Comparison of ENCODE assay signal across 18 mouse cellular contexts in the genomic region with DNA sequence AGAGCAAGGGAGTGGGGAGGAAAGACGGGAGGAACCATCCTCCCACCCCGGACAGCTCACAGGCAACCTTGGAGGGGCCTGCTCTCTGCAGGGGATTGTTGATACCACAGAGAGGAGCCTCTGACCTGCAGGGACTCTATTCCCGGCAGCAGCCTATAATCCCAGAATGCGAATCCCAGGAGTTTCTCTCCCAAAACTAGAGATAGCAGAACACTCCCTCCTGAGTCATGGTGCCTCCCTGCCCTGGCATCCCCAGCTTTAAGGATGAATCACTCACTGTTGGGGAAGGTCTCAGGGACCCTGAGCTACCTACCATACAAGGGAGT. TPM values are rescaled to one million over a fixed set of nuclear protein-coding genes. Genes with fewer than 3 reads are reported as not detected.
DNase-seq lines count a peak whose midpoint lies in the region; ATAC-seq and TF ChIP-seq lines count a peak whose summit lies in the region.
"Had no signal": no experiment of that assay in that cellular context is flagged by ENCODE, and none has a peak within 500 bp of the region (broad histone marks: within the 10 kb centered on the region; RNA-seq: fewer than 3 reads in every experiment).

No protein-coding gene starts in this region.

- no peak for TF ChIP-seq CTCF in E14TG2a.4 (conservative IDR thresholded peaks at IDR 0.05; ENCODE audit: low read length)

- DNase-seq in heart, embryonic 10.5 days (ENCODE audit: low spot score) = no peak
- DNase-seq in heart, postnatal 36 days = no peak
- no peak for DNase-seq in kidney, adult 11 months
- no peak for DNase-seq in limb, embryonic 14.5 days (ENCODE audit: low spot score)
- no peak for DNase-seq in embryo, embryonic 11 days
- DNase-seq: cerebellum, adult 18-20 months; cerebellum, postnatal 36 days; gastrocnemius, postnatal 14 days; lung, adult 2 months had no signal

- intact Hi-C loops in heart, postnatal 36 days (cut with DNase I) = no loop called here

- 0 out of 2 replicates have a peak overlapping the region, but pooled peaks have one; percentile 17 for H3K4me3 ChIP-seq in heart, embryonic 10.5 days
- H3K4me3 ChIP-seq in kidney, embryonic 16.5 days (ENCODE audit: low read length) = no peak overlapping the region
- H3K4me3 ChIP-seq in E14TG2a.4 (replicated peaks; ENCODE audit: low read length) = peak overlapping the region; percentile 26; the same call in 1 of the 2 replicates
- H3K4me3 ChIP-seq in limb, embryonic 14.5 days (replicated peaks; ENCODE audit: low read length) = no peak overlapping the region
- H3K4me3 ChIP-seq in hindbrain, embryonic 13.5 days = no peak overlapping the region
- H3K4me3 ChIP-seq: forebrain, embryonic 10.5 days; midbrain, embryonic 13.5 days had no signal

- peaks cover 45% of the 10 kb centered on the region for H3K4me1 ChIP-seq in heart, embryonic 10.5 days
- H3K4me1 ChIP-seq in kidney, embryonic 16.5 days (ENCODE audit: insufficient read depth, low read length) = peaks cover 60% of the 10 kb centered on the region
- H3K4me1 ChIP-seq in E14TG2a.4 (replicated peaks; ENCODE audit: low read depth, low read length) = peaks cover 34% of the 10 kb centered on the region
- H3K4me1 ChIP-seq in limb, embryonic 14.5 days (ENCODE audit: control insufficient read depth, insufficient read depth, low read length) = peaks cover 15% of the 10 kb centered on the region
- peaks cover 24% of the 10 kb centered on the region for H3K4me1 ChIP-seq in hindbrain, embryonic 13.5 days (replicated peaks)

- H3K36me3 ChIP-seq in heart, embryonic 10.5 days = no peaks in the 10 kb centered on the region
- no peaks in the 10 kb centered on the region for H3K36me3 ChIP-seq in kidney, embryonic 16.5 days (ENCODE audit: insufficient read depth, low read length)
- H3K36me3 ChIP-seq in E14TG2a.4 (ENCODE audit: insufficient read depth, low read length) = no peaks in the 10 kb centered on the region
- no peaks in the 10 kb centered on the region for H3K36me3 ChIP-seq in limb, embryonic 14.5 days (ENCODE audit: control insufficient read depth, insufficient read depth, low read length)
- no peaks in the 10 kb centered on the region for H3K36me3 ChIP-seq in hindbrain, embryonic 13.5 days
- H3K36me3 ChIP-seq: forebrain, embryonic 10.5 days; G1E; midbrain, embryonic 13.5 days had no signal

- no peak overlapping the region for H3K9ac ChIP-seq in kidney, embryonic 16.5 days (replicated peaks; ENCODE audit: low read length)
- H3K9ac ChIP-seq in limb, embryonic 14.5 days (ENCODE audit: low read depth, low read length, severe bottlenecking) = no peak overlapping the region
- H3K9ac ChIP-seq in hindbrain, embryonic 13.5 days = no peak overlapping the region
- H3K9ac ChIP-seq: hindbrain, embryonic 14.5 days; midbrain, embryonic 13.5 days had no signal

- peak overlapping the region; percentile 42; the same call in 1 of the 2 replicates for H3K4me2 ChIP-seq in kidney, embryonic 16.5 days (replicated peaks; ENCODE audit: low read depth, low read length)
- 0 out of 2 replicates have a peak overlapping the region, but pooled peaks have one; percentile 17 for H3K4me2 ChIP-seq in limb, embryonic 14.5 days (replicated peaks; ENCODE audit: low read depth, low read length, severe bottlenecking)
- no peak overlapping the region for H3K4me2 ChIP-seq in hindbrain, embryonic 13.5 days
- H3K4me2 ChIP-seq: hindbrain, embryonic 14.5 days; midbrain, embryonic 13.5 days had no signal

- H3K9me3 ChIP-seq in heart, embryonic 10.5 days = no peaks in the 10 kb centered on the region
- no peaks in the 10 kb centered on the region for H3K9me3 ChIP-seq in kidney, embryonic 16.5 days (ENCODE audit: low read length)
- H3K9me3 ChIP-seq in E14TG2a.4 (ENCODE audit: low read length) = no peaks in the 10 kb centered on the region
- no peaks in the 10 kb centered on the region for H3K9me3 ChIP-seq in limb, embryonic 14.5 days (ENCODE audit: control insufficient read depth, low read length)
- H3K9me3 ChIP-seq in hindbrain, embryonic 13.5 days = no peaks in the 10 kb centered on the region
- H3K9me3 ChIP-seq: forebrain, embryonic 10.5 days; G1E; midbrain, embryonic 13.5 days had no signal

- ATAC-seq in kidney, embryonic 16.5 days (ENCODE audit: low FRiP score, low TSS enrichment) = no peak
- no peak for ATAC-seq in limb, embryonic 14.5 days (ENCODE audit: low FRiP score, low read depth)
- ATAC-seq in hindbrain, embryonic 13.5 days (ENCODE audit: low FRiP score) = no peak
- ATAC-seq: intestine, postnatal 0 days; midbrain, embryonic 13.5 days had no signal

- no peak overlapping the region for H3K27ac ChIP-seq in heart, embryonic 10.5 days
- no peak overlapping the region for H3K27ac ChIP-seq in kidney, embryonic 16.5 days (ENCODE audit: low read length)
- H3K27ac ChIP-seq in limb, embryonic 14.5 days (replicated peaks; ENCODE audit: low read depth, low read length) = 0 out of 2 replicates have a peak overlapping the region, but pooled peaks have one; percentile 13
- H3K27ac ChIP-seq in hindbrain, embryonic 13.5 days = no peak overlapping the region
- H3K27ac ChIP-seq: forebrain, embryonic 10.5 days; hindbrain, embryonic 14.5 days; midbrain, embryonic 13.5 days had no signal

- 11% methylated on average over 4 of the region's 4 CpGs for WGBS in heart, embryonic 10.5 days
- WGBS in kidney, embryonic 16.5 days = 24% methylated on average over 4 of the region's 4 CpGs
- 17% methylated on average over 4 of the region's 4 CpGs for WGBS in limb, embryonic 14.5 days
- 15% methylated on average over 4 of the region's 4 CpGs for WGBS in hindbrain, embryonic 13.5 days

- no peak for TF ChIP-seq POLR2A in limb, embryonic 14.5 days (IDR thresholded peaks at IDR 0.05; ENCODE audit: borderline replicate concordance, extremely low read depth, insufficient read depth, insufficient read length)

- peaks cover 91% of the 10 kb centered on the region for H3K27me3 ChIP-seq in heart, embryonic 10.5 days (ENCODE audit: insufficient read depth, poor library complexity, severe bottlenecking)
- peaks cover 31% of the 10 kb centered on the region for H3K27me3 ChIP-seq in kidney, embryonic 16.5 days (ENCODE audit: insufficient read depth, low read length)
- peaks cover 66% of the 10 kb centered on the region for H3K27me3 ChIP-seq in E14TG2a.4 (ENCODE audit: insufficient read depth, low read length)
- H3K27me3 ChIP-seq in limb, embryonic 14.5 days (ENCODE audit: control insufficient read depth, insufficient read depth, low read length) = peaks cover 32% of the 10 kb centered on the region
- peaks cover 63% of the 10 kb centered on the region for H3K27me3 ChIP-seq in hindbrain, embryonic 13.5 days

RNA-seq across cellular contexts. Expression of gene Wnt4, which starts 6.1 kb away (rescaled TPM):
- polyA plus RNA-seq in heart, embryonic 10.5 days (2016; fragmentation: Nextera tagmentation; extraction: Ambion mirVana) = 0.96 and 0.98 TPM in 2 replicates
- total RNA-seq in heart, postnatal 36 days (2021) = under 1 TPM; 0.17 to 0.19 TPM
- polyA plus RNA-seq in kidney, embryonic 16.5 days (2015; fragmentation: Nextera tagmentation; extraction: Ambion mirVana) = 7.9 and 10.8 TPM in 2 replicates
- polyA plus RNA-seq in limb, embryonic 14.5 days (2012; rRNA removed) = 15.4 and 16.0 TPM in 2 replicates
- 16.0 and 23.0 TPM in 2 replicates for polyA plus RNA-seq in limb, embryonic 14.5 days (2014; fragmentation: Nextera tagmentation; extraction: Ambion mirVana)
- polyA plus RNA-seq in hindbrain, embryonic 13.5 days (2015; fragmentation: Nextera tagmentation; extraction: Ambion mirVana) = 1.2 and 1.5 TPM in 2 replicates
- total RNA-seq: neutrophil, adult 5-6 weeks had no signal
- polyA plus RNA-seq: G1E had no signal

Comparison
In these comparisons a context has a peak if more than half of its experiments do, and no peak if none do; other contexts are left out.
1. H3K4me3 ChIP-seq: peak in heart, embryonic 10.5 days (single experiment) and E14TG2a.4 (single experiment); none in kidney, embryonic 16.5 days (single experiment), limb, embryonic 14.5 days (single experiment) and hindbrain, embryonic 13.5 days (single experiment).